25 mouse cellular contexts compared by ENCODE assay signal in the genomic region with DNA sequence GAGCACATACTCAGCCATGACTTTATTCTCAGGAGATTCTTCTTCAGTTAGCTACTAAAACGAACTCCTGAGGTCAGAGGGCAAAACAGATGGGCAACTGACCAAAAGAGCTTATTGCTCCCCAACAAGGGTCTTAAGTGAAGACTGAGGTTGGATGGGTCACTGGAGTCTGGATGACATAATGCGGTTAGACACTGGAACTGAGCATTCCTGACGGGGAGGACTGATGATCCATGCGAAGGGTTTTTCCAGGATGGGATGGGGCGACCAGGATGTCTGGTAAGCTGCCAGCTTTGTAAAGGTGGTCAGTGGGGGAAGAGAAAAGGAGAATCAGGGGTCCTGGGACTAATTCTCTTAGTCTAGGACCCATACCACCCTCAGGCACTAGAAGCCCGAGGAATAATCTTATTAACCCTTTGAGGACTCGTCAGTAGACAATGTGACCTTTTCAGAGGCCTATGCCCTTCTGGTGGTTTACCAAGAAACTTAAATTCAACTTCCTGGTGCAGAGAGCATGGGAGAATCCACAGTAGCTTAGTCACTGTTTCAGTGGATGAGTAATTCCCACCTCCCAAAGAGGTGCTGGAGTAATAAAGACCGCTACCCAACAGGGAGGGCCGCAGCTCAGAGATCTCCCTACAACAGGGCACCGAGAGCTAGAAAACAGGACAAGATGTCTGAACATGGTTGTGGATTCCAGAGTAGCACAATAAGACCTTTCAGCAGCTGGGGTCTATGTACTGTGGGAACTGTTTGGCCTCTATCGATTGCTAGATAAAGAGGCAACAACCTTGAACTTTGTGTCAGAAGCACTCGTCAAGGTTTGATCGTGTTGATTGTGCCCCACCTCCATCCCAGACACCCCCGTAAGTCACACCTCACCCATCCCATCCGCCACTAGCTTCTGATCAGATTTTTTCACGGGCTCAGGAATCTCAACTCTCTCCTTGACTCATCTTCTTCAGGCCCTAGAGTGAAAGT. TPM values are rescaled to one million over a fixed set of nuclear protein-coding genes. Genes with fewer than 3 reads are reported as not detected.
DNase-seq lines count a peak whose midpoint lies in the region; ATAC-seq and TF ChIP-seq lines count a peak whose summit lies in the region.
"Had no signal": no experiment of that assay in that cellular context is flagged by ENCODE, and none has a peak within 500 bp of the region (broad histone marks: within the 10 kb centered on the region; RNA-seq: fewer than 3 reads in every experiment).

No protein-coding gene starts in this region.

- H3K4me3 ChIP-seq in liver, adult 2 months (ENCODE audit: insufficient read depth, low read depth, low read length): no peak overlapping the region
- no peak overlapping the region for H3K4me3 ChIP-seq in liver, embryonic 11.5 days (ENCODE audit: low read depth, low read length)
- H3K4me3 ChIP-seq in intestine, embryonic 16.5 days (ENCODE audit: low read length): no peak overlapping the region
- H3K4me3 ChIP-seq in heart, embryonic 10.5 days: no peak overlapping the region
- H3K4me3 ChIP-seq: embryonic facial prominence, embryonic 10.5 days; gastrocnemius, adult 2 months; heart, embryonic 13.5 days had no signal

- H3K27me3 ChIP-seq in liver, adult 2 months (ENCODE audit: control insufficient read depth, insufficient read depth, low read length): no peaks in the 10 kb centered on the region
- no peaks in the 10 kb centered on the region for H3K27me3 ChIP-seq in liver, embryonic 11.5 days (replicated peaks; ENCODE audit: control insufficient read depth, insufficient read depth, low read length)
- H3K27me3 ChIP-seq in intestine, embryonic 16.5 days (replicated peaks; ENCODE audit: control insufficient read depth, insufficient read depth, low read length): no peaks in the 10 kb centered on the region
- H3K27me3 ChIP-seq in heart, embryonic 10.5 days (ENCODE audit: insufficient read depth, poor library complexity, severe bottlenecking): 0 out of 2 replicates have a peak, but pooled peaks cover 4% of the 10 kb centered on the region

- H3K79me2 ChIP-seq in liver, adult 2 months (ENCODE audit: control insufficient read depth, insufficient read depth, low read length): no peaks in the 10 kb centered on the region

- TF ChIP-seq CTCF in liver, adult 2 months (IDR thresholded peaks at IDR 0.05; ENCODE audit: low read depth, low read length): no peak

- H3K9me3 ChIP-seq in liver, embryonic 11.5 days (ENCODE audit: control insufficient read depth, low read length): no peaks in the 10 kb centered on the region
- no peaks in the 10 kb centered on the region for H3K9me3 ChIP-seq in intestine, embryonic 16.5 days (ENCODE audit: control insufficient read depth, low read length)
- no peaks in the 10 kb centered on the region for H3K9me3 ChIP-seq in heart, embryonic 10.5 days
- H3K9me3 ChIP-seq: embryonic facial prominence, embryonic 10.5 days; heart, embryonic 13.5 days had no signal

- no peak overlapping the region for H3K9ac ChIP-seq in liver, adult 2 months (ENCODE audit: low read depth, low read length)
- H3K9ac ChIP-seq in liver, embryonic 11.5 days (ENCODE audit: low read depth, low read length): no peak overlapping the region
- H3K9ac ChIP-seq in intestine, embryonic 16.5 days (ENCODE audit: low read depth, low read length): no peak overlapping the region
- H3K9ac ChIP-seq: heart, embryonic 13.5 days had no signal

- TF ChIP-seq POLR2A in liver, adult 2 months (IDR thresholded peaks at IDR 0.05; ENCODE audit: extremely low read depth, insufficient read depth, low read length): no peak

- H3K4me2 ChIP-seq in liver, embryonic 11.5 days: no peak overlapping the region
- no peak overlapping the region for H3K4me2 ChIP-seq in intestine, embryonic 16.5 days (ENCODE audit: low read depth, low read length)
- H3K4me2 ChIP-seq: heart, embryonic 13.5 days had no signal

- peaks cover 12% of the 10 kb centered on the region for H3K36me3 ChIP-seq in liver, adult 2 months (ENCODE audit: control insufficient read depth, insufficient read depth, low read length)
- H3K36me3 ChIP-seq in liver, embryonic 11.5 days (ENCODE audit: control insufficient read depth, insufficient read depth, low read length): no peaks in the 10 kb centered on the region
- peaks cover 3% of the 10 kb centered on the region; the same call in 1 of the 2 replicates for H3K36me3 ChIP-seq in intestine, embryonic 16.5 days (ENCODE audit: control insufficient read depth, insufficient read depth, low read length)
- H3K36me3 ChIP-seq in heart, embryonic 10.5 days: no peaks in the 10 kb centered on the region
- H3K36me3 ChIP-seq: embryonic facial prominence, embryonic 10.5 days; heart, embryonic 13.5 days had no signal

- H3K4me1 ChIP-seq in liver, adult 2 months (ENCODE audit: control insufficient read depth, insufficient read depth, low read length): peaks cover 19% of the 10 kb centered on the region
- H3K4me1 ChIP-seq in liver, embryonic 11.5 days (replicated peaks; ENCODE audit: control insufficient read depth, insufficient read depth, low read length): no peaks in the 10 kb centered on the region
- no peaks in the 10 kb centered on the region; the same call in 1 of the 2 replicates for H3K4me1 ChIP-seq in intestine, embryonic 16.5 days (ENCODE audit: control insufficient read depth, insufficient read depth, low read length)
- H3K4me1 ChIP-seq in heart, embryonic 10.5 days: peaks cover 9% of the 10 kb centered on the region
- H3K4me1 ChIP-seq: heart, embryonic 13.5 days had no signal

- DNase-seq in kidney, adult 9 months: peak; percentile 14
- DNase-seq in kidney, adult 18-20 months: no peak
- peak; percentile 67 for DNase-seq in liver, adult 2 months (ENCODE audit: extremely low read depth, low read depth, low spot score)
- no peak for DNase-seq in liver, embryonic 11.5 days (ENCODE audit: low spot score)
- peak; percentile 23 for DNase-seq in 3T3-L1 (ENCODE audit: low read depth, low spot score)
- no peak for DNase-seq in lung, postnatal 14 days
- no peak for DNase-seq in heart, embryonic 10.5 days (ENCODE audit: low spot score)
- DNase-seq: adrenal gland, adult 2 months; adrenal gland, postnatal 25 days; cerebellum, adult 18-20 months; cerebellum, adult 9-11 months; cerebellum, postnatal 36 days; gastrocnemius, adult 2 months; gastrocnemius, postnatal 25 days; heart, postnatal 36 days had no signal

- no peak for ATAC-seq in liver, embryonic 11.5 days (replicated peaks; ENCODE audit: low FRiP score)
- ATAC-seq in intestine, embryonic 16.5 days: peak; percentile 53
- ATAC-seq: forebrain, embryonic 14.5 days had no signal

- H3K27ac ChIP-seq in liver, adult 2 months (replicated peaks; ENCODE audit: insufficient read depth, low read depth, low read length): peak overlapping the region; percentile 52
- no peak overlapping the region for H3K27ac ChIP-seq in liver, embryonic 11.5 days (ENCODE audit: low read depth, low read length)
- peak overlapping the region; percentile 35; the same call in 1 of the 2 replicates for H3K27ac ChIP-seq in intestine, embryonic 16.5 days (ENCODE audit: low read length)
- no peak overlapping the region for H3K27ac ChIP-seq in heart, embryonic 10.5 days
- H3K27ac ChIP-seq: embryonic facial prominence, embryonic 10.5 days; gastrocnemius, adult 2 months; heart, embryonic 13.5 days had no signal

- 44% methylated on average over 16 of the region's 16 CpGs for WGBS in liver, adult 2 months
- 75% methylated on average over 16 of the region's 16 CpGs for WGBS in liver, embryonic 11.5 days
- 63% methylated on average over 16 of the region's 16 CpGs for whole genome bisulfite sequencing in intestine, embryonic 16.5 days
- WGBS in heart, embryonic 10.5 days: 78% methylated on average over 16 of the region's 16 CpGs

RNA-seq across cellular contexts. Expression of a gene that starts 45.1 kb away (rescaled TPM):
- total RNA-seq in liver, adult 2 months (2014; rRNA removed): 10.4 and 12.0 TPM in 2 replicates
- 2.5 and 2.7 TPM in 2 replicates for polyA plus RNA-seq in liver, adult 2 months (2012; rRNA removed)
- 38.1 and 42.3 TPM in 2 replicates for polyA plus RNA-seq in liver, embryonic 11.5 days (2014; fragmentation: Nextera tagmentation; extraction: Ambion mirVana)
- 23.8 and 24.0 TPM in 2 replicates for polyA plus RNA-seq in intestine, embryonic 16.5 days (2015; fragmentation: Nextera tagmentation; extraction: Ambion mirVana)
- 27.4 and 36.2 TPM in 2 replicates for polyA plus RNA-seq in heart, embryonic 10.5 days (2016; fragmentation: Nextera tagmentation; extraction: Ambion mirVana)

RNA-seq across cellular contexts. Expression of a gene that starts 46.9 kb away (rescaled TPM):
- total RNA-seq in liver, adult 2 months (2014; rRNA removed): 2.2 and 2.4 TPM in 2 replicates
- polyA plus RNA-seq in liver, adult 2 months (2012; rRNA removed): 13.7 and 14.9 TPM in 2 replicates
- polyA plus RNA-seq in liver, embryonic 11.5 days (2014; fragmentation: Nextera tagmentation; extraction: Ambion mirVana): 4.5 and 5.0 TPM in 2 replicates
- polyA plus RNA-seq in intestine, embryonic 16.5 days (2015; fragmentation: Nextera tagmentation; extraction: Ambion mirVana): 9.0 and 9.8 TPM in 2 replicates
- 0.14 and 2.0 TPM in 2 replicates for polyA plus RNA-seq in heart, embryonic 10.5 days (2016; fragmentation: Nextera tagmentation; extraction: Ambion mirVana)
- total RNA-seq: adrenal gland, adult 2 months; gastrocnemius, adult 2 months; gastrocnemius, postnatal 25 days; granulocyte monocyte progenitor cell, adult 5-6 weeks; heart, adult 8-10 months; heart, postnatal 36 days; MEL had no signal
- polyA plus RNA-seq: C2C12; embryonic facial prominence, embryonic 14.5 days; heart, postnatal 0 days had no signal

Comparison
In these comparisons a context has a peak if more than half of its experiments do, and no peak if none do; other contexts are left out.
1. DNase-seq: peak in kidney, adult 9 months (single experiment), liver, adult 2 months (single experiment) and 3T3-L1 (single experiment); none in kidney, adult 18-20 months (single experiment), liver, embryonic 11.5 days (single experiment), lung, postnatal 14 days (single experiment) and heart, embryonic 10.5 days (single experiment).
2. H3K27ac ChIP-seq: peak in liver, adult 2 months (single experiment) and intestine, embryonic 16.5 days (single experiment); none in liver, embryonic 11.5 days (single experiment) and heart, embryonic 10.5 days (single experiment).